Mouse (Mus musculus): ENCODE data around the gene Lipe.

GRCm38 (mm10) chr7:25390054-25390770 lies 8.3 kb downstream of the Lipe start:
- TF ChIP-seq CTCF (conservative IDR thresholded peaks at IDR 0.05; ENCODE audit: low read length): no peak
- no peak for TF ChIP-seq NANOG (IDR thresholded peaks at IDR 0.05; ENCODE audit: borderline replicate concordance, low read length)
- no peak for TF ChIP-seq POU5F1 (IDR thresholded peaks at IDR 0.05; ENCODE audit: borderline replicate concordance, low read length)

Measured in E14TG2a.4 (cell line).